Mouse (Mus musculus): ENCODE measurements at regions not wholly inside any gene's neighbourhood (a gene's known extent, or its start where the extent isn't known, plus 50 kb on each side); places are given as distances from the start of the nearest gene placed in this dataset. TPM values are rescaled to one million over a fixed set of nuclear protein-coding genes. Genes with fewer than 3 reads are reported as not detected.

DNA sequence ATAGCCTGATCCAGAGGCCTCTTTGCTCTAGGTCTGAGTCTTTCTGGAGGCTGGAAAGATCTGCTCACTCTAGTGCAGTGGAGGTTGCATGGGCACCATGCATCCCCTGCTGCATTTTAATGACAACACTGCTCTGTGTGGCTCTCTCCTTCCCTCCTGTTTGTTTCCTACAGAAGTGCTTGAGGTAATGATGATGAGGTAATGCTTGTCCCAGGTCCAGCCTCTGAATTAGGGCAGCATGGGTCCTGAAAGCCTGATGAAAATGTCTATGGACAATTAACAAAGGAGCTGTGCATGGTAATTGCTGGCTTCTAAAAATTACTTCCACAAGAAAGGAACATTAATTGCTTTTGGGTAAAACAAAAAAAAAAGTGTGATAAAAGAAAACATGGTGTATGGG, 69.3 kb upstream of the Adamts16 start:
- Histone ChIP-seq H3K9ac (replicated peaks; ENCODE audit: low read depth) (no peak overlapping the region), H3K27me3 (replicated peaks; ENCODE audit: insufficient read depth, low read length) (no peaks in the 10 kb centered on the region), H3K27ac (ENCODE audit: low read length) (no peak overlapping the region), H3K4me2 (replicated peaks; ENCODE audit: low read depth, low read length) (no peak overlapping the region), H3K4me1 (ENCODE audit: insufficient read depth, low read depth, low read length) (no peaks in the 10 kb centered on the region), H3K4me3 (ENCODE audit: low read depth, low read length) (no peak overlapping the region), H3K9me3 (ENCODE audit: low read length) (no peaks in the 10 kb centered on the region), H3K36me3 (ENCODE audit: insufficient read depth, low read length) (no peaks in the 10 kb centered on the region)
- TF ChIP-seq CTCF (IDR thresholded peaks at IDR 0.05): no peak
- no peak for TF ChIP-seq EP300 (IDR thresholded peaks at IDR 0.05)
- no peak for ATAC-seq
- no peak for DNase-seq (ENCODE audit: low spot score)

DNA sequence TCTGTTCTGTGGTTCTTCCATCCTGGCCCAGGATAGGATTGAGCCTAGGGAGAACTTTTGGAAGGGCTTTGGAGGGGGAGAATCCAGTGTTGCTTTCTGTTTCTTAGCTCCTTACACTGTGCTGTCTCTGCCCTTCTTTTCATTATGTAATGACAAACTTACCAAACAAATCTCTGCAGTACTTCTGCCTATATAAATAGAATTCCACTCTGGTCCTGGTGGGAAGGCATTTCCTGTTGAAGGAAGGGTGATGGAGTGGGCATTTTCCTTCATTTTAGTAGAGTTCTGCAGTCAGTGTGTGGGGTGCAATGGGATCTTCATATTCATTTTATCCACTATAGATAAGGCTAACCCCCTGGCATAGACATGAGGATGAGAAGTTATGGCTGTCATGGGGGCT, 63.2 kb upstream of the Adamts16 start:
- H3K27ac ChIP-seq (ENCODE audit: low read length): no peak overlapping the region
- no peak overlapping the region for H3K4me3 ChIP-seq (ENCODE audit: low read depth, low read length)
- H3K9ac ChIP-seq (replicated peaks; ENCODE audit: low read depth): no peak overlapping the region
- H3K27me3 ChIP-seq (replicated peaks; ENCODE audit: insufficient read depth, low read length): no peaks in the 10 kb centered on the region
- H3K36me3 ChIP-seq (ENCODE audit: insufficient read depth, low read length): no peaks in the 10 kb centered on the region
- no peak for TF ChIP-seq EP300 (IDR thresholded peaks at IDR 0.05)
- TF ChIP-seq CTCF (IDR thresholded peaks at IDR 0.05): no peak
- no peaks in the 10 kb centered on the region for H3K9me3 ChIP-seq (ENCODE audit: low read length)
- H3K4me2 ChIP-seq (replicated peaks; ENCODE audit: low read depth, low read length): no peak overlapping the region
- DNase-seq (ENCODE audit: low spot score) (no peak), ATAC-seq (no peak)
- H3K4me1 ChIP-seq (ENCODE audit: insufficient read depth, low read depth, low read length): no peaks in the 10 kb centered on the region

DNA sequence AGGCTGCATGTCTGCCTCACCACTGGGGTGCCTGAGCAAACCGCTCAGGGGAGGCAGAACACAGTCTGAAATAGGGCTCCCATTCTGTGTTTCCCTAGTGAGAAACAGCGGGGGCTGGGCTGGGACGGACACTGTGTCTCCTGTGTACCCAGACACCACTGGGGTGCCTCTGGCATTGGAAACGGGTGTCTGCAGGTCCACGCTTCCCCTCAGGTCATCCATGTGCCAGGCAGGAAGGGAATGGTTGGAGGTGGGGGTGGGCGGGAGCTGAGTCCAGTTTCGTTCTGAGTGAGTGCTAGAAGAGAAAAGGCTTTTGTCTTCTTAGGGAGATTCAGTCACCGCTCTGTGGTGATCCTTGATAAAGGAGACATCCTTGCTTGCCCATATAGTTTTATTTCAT, 62.2 kb upstream of the Adamts16 start:
- Histone ChIP-seq H3K4me1 (ENCODE audit: insufficient read depth, low read depth, low read length) (no peaks in the 10 kb centered on the region), H3K27me3 (replicated peaks; ENCODE audit: insufficient read depth, low read length) (no peaks in the 10 kb centered on the region), H3K36me3 (ENCODE audit: insufficient read depth, low read length) (no peaks in the 10 kb centered on the region), H3K9ac (replicated peaks; ENCODE audit: low read depth) (no peak overlapping the region), H3K27ac (ENCODE audit: low read length) (no peak overlapping the region), H3K4me3 (ENCODE audit: low read depth, low read length) (no peak overlapping the region), H3K4me2 (replicated peaks; ENCODE audit: low read depth, low read length) (no peak overlapping the region), H3K9me3 (ENCODE audit: low read length) (no peaks in the 10 kb centered on the region)
- DNase-seq (ENCODE audit: low spot score) (no peak), ATAC-seq (no peak)
- 75% methylated on average over 8 of the region's 8 CpGs for WGBS
- no peak for TF ChIP-seq CTCF (IDR thresholded peaks at IDR 0.05)
- no peak for TF ChIP-seq EP300 (IDR thresholded peaks at IDR 0.05)

DNA sequence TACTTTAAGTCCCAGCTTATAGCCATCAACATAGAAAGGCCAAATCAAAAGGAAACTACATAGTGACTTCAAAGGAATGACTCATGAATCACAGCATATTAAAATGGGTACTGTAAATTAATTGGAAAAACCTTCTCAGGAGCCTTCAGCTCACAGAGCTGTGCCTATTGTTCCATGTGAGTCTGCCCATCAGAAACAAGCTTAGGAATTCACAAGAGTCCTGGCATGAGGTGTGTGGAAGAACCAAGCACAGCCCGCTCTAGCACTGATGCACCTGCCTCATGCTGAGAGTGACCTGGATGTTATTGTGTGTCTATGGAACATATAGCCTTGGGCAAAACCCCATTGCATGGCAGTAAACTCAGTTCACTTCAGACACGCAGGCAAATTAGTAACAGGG, 61.5 kb upstream of the Adamts16 start:
- H3K27ac ChIP-seq (ENCODE audit: low read length): no peak overlapping the region
- WGBS: 97% methylated on average over 2 of the region's 2 CpGs

GRCm38 (mm10) chr13:70902727-70903126, 61.1 kb upstream of the Adamts16 start:
- ATAC-seq (peak; percentile 75), DNase-seq (ENCODE audit: low spot score) (peak; percentile 53)
- Histone ChIP-seq H3K4me1 (ENCODE audit: insufficient read depth, low read depth, low read length) (no peaks in the 10 kb centered on the region), H3K27me3 (replicated peaks; ENCODE audit: insufficient read depth, low read length) (no peaks in the 10 kb centered on the region), H3K9me3 (ENCODE audit: low read length) (no peaks in the 10 kb centered on the region), H3K36me3 (ENCODE audit: insufficient read depth, low read length) (no peaks in the 10 kb centered on the region), H3K9ac (replicated peaks; ENCODE audit: low read depth) (no peak overlapping the region), H3K4me3 (ENCODE audit: low read depth, low read length) (no peak overlapping the region), H3K4me2 (replicated peaks; ENCODE audit: low read depth, low read length) (no peak overlapping the region), H3K27ac (ENCODE audit: low read length) (no peak overlapping the region)
- TF ChIP-seq EP300 (IDR thresholded peaks at IDR 0.05): no peak
- TF ChIP-seq CTCF (IDR thresholded peaks at IDR 0.05): no peak
- WGBS: 32% methylated on average over 10 of the region's 10 CpGs

More for the DNA sequence above, 61.5 kb upstream of the Adamts16 start:
- no peak overlapping the region for H3K4me3 ChIP-seq (ENCODE audit: low read depth, low read length)
- H3K9me3 ChIP-seq (ENCODE audit: low read length): no peaks in the 10 kb centered on the region
- no peaks in the 10 kb centered on the region for H3K36me3 ChIP-seq (ENCODE audit: insufficient read depth, low read length)
- no peak overlapping the region for H3K4me2 ChIP-seq (replicated peaks; ENCODE audit: low read depth, low read length)
- DNase-seq (ENCODE audit: low spot score) (no peak), ATAC-seq (peak; percentile 6; the same call in 1 of the 2 replicates)
- no peaks in the 10 kb centered on the region for H3K27me3 ChIP-seq (replicated peaks; ENCODE audit: insufficient read depth, low read length)
- no peak overlapping the region for H3K9ac ChIP-seq (replicated peaks; ENCODE audit: low read depth)
- TF ChIP-seq CTCF (IDR thresholded peaks at IDR 0.05) (no peak), EP300 (IDR thresholded peaks at IDR 0.05) (no peak)
- H3K4me1 ChIP-seq (ENCODE audit: insufficient read depth, low read depth, low read length): no peaks in the 10 kb centered on the region

DNA sequence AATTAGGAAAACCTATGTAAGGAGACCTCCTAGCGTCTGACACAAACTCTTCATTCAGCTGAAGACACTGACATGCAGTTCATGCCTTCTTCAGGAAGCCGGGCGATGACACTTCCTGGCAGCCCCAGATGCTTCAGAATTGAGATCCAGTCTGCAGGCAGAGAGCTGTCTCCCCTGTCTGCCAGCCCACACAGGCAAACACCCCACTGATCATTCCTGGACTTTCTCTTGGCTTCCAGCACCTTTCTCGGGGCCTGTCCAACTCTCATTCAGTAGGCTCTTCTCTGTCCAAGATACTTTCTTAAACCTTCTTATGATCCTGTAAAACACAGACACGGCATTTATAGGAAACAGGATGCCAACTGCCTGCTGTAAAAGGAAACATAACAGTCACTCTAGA, 50.0 kb upstream of the Adamts16 start:
- Histone ChIP-seq H3K9ac (replicated peaks; ENCODE audit: low read depth) (no peak overlapping the region), H3K4me1 (ENCODE audit: insufficient read depth, low read depth, low read length) (no peaks in the 10 kb centered on the region), H3K27ac (ENCODE audit: low read length) (no peak overlapping the region), H3K4me2 (replicated peaks; ENCODE audit: low read depth, low read length) (no peak overlapping the region), H3K36me3 (ENCODE audit: insufficient read depth, low read length) (no peaks in the 10 kb centered on the region), H3K27me3 (replicated peaks; ENCODE audit: insufficient read depth, low read length) (no peaks in the 10 kb centered on the region), H3K4me3 (ENCODE audit: low read depth, low read length) (no peak overlapping the region), H3K9me3 (ENCODE audit: low read length) (no peaks in the 10 kb centered on the region)
- WGBS: 43% methylated on average over 5 of the region's 5 CpGs
- DNase-seq (ENCODE audit: low spot score): no peak
- TF ChIP-seq CTCF (IDR thresholded peaks at IDR 0.05): no peak
- ATAC-seq: no peak

Small RNA genes in the stretch of these regions (microRNA-seq; reads per million reads assigned to microRNA genes)
- not detected for gene Mir466f-4
